Mouse (Mus musculus) small intestine, adult 2 months (tissue): ENCODE data around the gene Prb1. TPM values are rescaled to one million over a fixed set of nuclear protein-coding genes. Genes with fewer than 3 reads are reported as not detected.
"Not testable (repeated sequence)": the region's sequence is repeated elsewhere in the genome, so short reads cannot be mapped to it uniquely, and the experiment has no call there.

Experiments used
- H3K27ac ChIP-seq: fragments of 200-500 bp; 2 replicates; pipeline ENCODE4 v1.5.1; 2012; ENCODE audit warnings: low read depth, low read length, control low read depth, inconsistent platforms; ENCODE audit not compliant: insufficient read depth
- H3K27me3 ChIP-seq: fragments of 200-500 bp; 2 replicates; pipeline ENCODE4 v1.6.1; 2012; ENCODE audit warnings: mild to moderate bottlenecking, moderate library complexity, low read length, inconsistent platforms; ENCODE audit not compliant: control insufficient read depth, insufficient read depth
- H3K36me3 ChIP-seq: fragments of 200-500 bp; 2 replicates; pipeline ENCODE4 v1.6.1; 2012; ENCODE audit warnings: mild to moderate bottlenecking, low read length, control low read depth, inconsistent platforms; ENCODE audit not compliant: control insufficient read depth, insufficient read depth
- H3K4me1 ChIP-seq: fragments of 200-500 bp; 2 replicates; pipeline ENCODE4 v1.6.1; 2012; ENCODE audit warnings: low read length, inconsistent platforms, mixed read lengths; ENCODE audit not compliant: control insufficient read depth, insufficient read depth, insufficient read length
- H3K4me3 ChIP-seq: fragments of 200-500 bp; 2 replicates; pipeline ENCODE4 v1.5.1; 2012; ENCODE audit warnings: low read depth, mild to moderate bottlenecking, control low read depth, inconsistent platforms, low read length, moderate library complexity
- polyA plus RNA-seq: library from polyadenylated mRNA; depleted of rRNA; stranded (reverse); fragments of >200 nt; gene quantifications from 2 replicates; pipeline ENCODE4 v1.2.3, GENCODE M21; 2012; rRNA removed

The Prb1 gene
- not detected in 2 replicates for polyA plus RNA-seq

- not testable (repeated sequence) for H3K4me3 ChIP-seq, H3K4me1 ChIP-seq, H3K27me3 ChIP-seq, H3K27ac ChIP-seq, H3K36me3 ChIP-seq
These were observed at the start of gene Prb1 for GRCm38 (mm10) chr6:132210421-132210820. Prb1 (minus strand) TSS chr6:132210521.

Other genes with a start within 250 kb of the Prb1 start
- not detected in 2 replicates for gene Prpmp5, start 104.2 kb upstream of the Prb1 start, polyA plus RNA-seq
- not detected in 2 replicates for gene Gm8882, start 153.6 kb upstream of the Prb1 start, polyA plus RNA-seq